Mouse (Mus musculus) E14TG2a.4 (cell line): ENCODE measurements at regions not wholly inside any gene's neighbourhood (a gene's known extent, or its start where the extent isn't known, plus 50 kb on each side); places are given as distances from the start of the nearest gene placed in this dataset.

Source experiments
- CTCF ChIP-seq: conservative IDR thresholded peaks from 2 replicates; pipeline ENCODE4 v1.5.1; 2014; ENCODE audit warnings: low read length
- POU5F1 ChIP-seq: IDR thresholded peaks from 2 replicates; pipeline ENCODE4 v1.6.1; 2014; ENCODE audit warnings: low read length, borderline replicate concordance

GRCm38 (mm10) chr12:109514292-109514818 lies 61.7 kb downstream of the Dlk1 start:
- TF ChIP-seq CTCF: no peak
- TF ChIP-seq POU5F1: no peak
